Mouse (Mus musculus) hindbrain, embryonic 16.5 days (tissue): ENCODE measurements around the gene Actn4. TPM values are rescaled to one million over a fixed set of nuclear protein-coding genes. Genes with fewer than 3 reads are reported as not detected.
"Not testable (repeated sequence)": the region's sequence is repeated elsewhere in the genome, so short reads cannot be mapped to it uniquely, and the experiment has no call there.

Experiments
- ATAC-seq: fragments of 200-750 bp; cut with Nextera tagmentation; 2 replicates; pipeline ENCODE4 v1.8.0; 2017; ENCODE audit warnings: moderate TSS enrichment, moderate library complexity
- H3K27ac ChIP-seq: fragments of 300-500 bp; sonication (generic); 2 replicates; pipeline ENCODE4 v1.5.1; 2014; ENCODE audit warnings: low read depth, mild to moderate bottlenecking, control low read depth, low read length, moderate library complexity
- H3K27me3 ChIP-seq: fragments of 300-500 bp; sonication (generic); replicated peaks from 2 replicates; pipeline ENCODE4 v1.6.1; 2014; ENCODE audit warnings: low read length; ENCODE audit not compliant: control insufficient read depth, insufficient read depth
- H3K36me3 ChIP-seq: fragments of 300-500 bp; sonication (generic); 2 replicates; pipeline ENCODE4 v1.6.1; 2014; ENCODE audit warnings: mild to moderate bottlenecking, low read length, moderate library complexity, mixed read lengths; ENCODE audit not compliant: control insufficient read depth, insufficient read depth
- H3K4me1 ChIP-seq: fragments of 300-500 bp; sonication (generic); 2 replicates; pipeline ENCODE4 v1.6.1; 2014; ENCODE audit warnings: low read depth, low read length; ENCODE audit not compliant: control insufficient read depth, insufficient read depth
- H3K4me2 ChIP-seq: fragments of 300-500 bp; sonication (generic); 2 replicates; pipeline ENCODE4 v1.6.1; 2014; ENCODE audit warnings: mild to moderate bottlenecking, low read length, control low read depth, moderate library complexity
- H3K4me3 ChIP-seq: fragments of 300-500 bp; sonication (generic); 2 replicates; pipeline ENCODE4 v1.5.1; 2014; ENCODE audit warnings: mild to moderate bottlenecking, low read length, control low read depth, moderate library complexity
- H3K9ac ChIP-seq: fragments of 300-500 bp; sonication (generic); 2 replicates; pipeline ENCODE4 v1.6.1; 2014; ENCODE audit warnings: low read depth, mild to moderate bottlenecking, control low read depth, low read length, moderate library complexity
- H3K9me3 ChIP-seq: fragments of 300-500 bp; sonication (generic); 2 replicates; pipeline ENCODE4 v1.6.1; 2014; ENCODE audit warnings: mild to moderate bottlenecking, low read length, moderate library complexity; ENCODE audit not compliant: control insufficient read depth
- WGBS: fragments of 180-500 bp; shearing (Covaris S2); extraction: QIAGEN DNeasy Blood & Tissue Kit; methylation state at CpG from one replicate; pipeline ENCODE4 v1.1.7; 2014; 5-methylcytosine and 5-hydroxymethylcytosine counted together
- polyA plus RNA-seq: library from polyadenylated mRNA; unstranded; fragments of >200 nt; fragmentation: Nextera tagmentation; extraction: Ambion mirVana; gene quantifications from 2 replicates; pipeline ENCODE4 v1.2.1, GENCODE M21; 2015

Actn4 gene
- polyA plus RNA-seq, 1 experiment from 2014 or later, result 146 TPM

- ATAC-seq, result no peak
- H3K9me3 ChIP-seq, result no peaks in the 10 kb centered on the region
Observed at GRCm38 (mm10) chr7:28892601-28893000, 69.5 kb downstream of the Actn4 start.

DNA sequence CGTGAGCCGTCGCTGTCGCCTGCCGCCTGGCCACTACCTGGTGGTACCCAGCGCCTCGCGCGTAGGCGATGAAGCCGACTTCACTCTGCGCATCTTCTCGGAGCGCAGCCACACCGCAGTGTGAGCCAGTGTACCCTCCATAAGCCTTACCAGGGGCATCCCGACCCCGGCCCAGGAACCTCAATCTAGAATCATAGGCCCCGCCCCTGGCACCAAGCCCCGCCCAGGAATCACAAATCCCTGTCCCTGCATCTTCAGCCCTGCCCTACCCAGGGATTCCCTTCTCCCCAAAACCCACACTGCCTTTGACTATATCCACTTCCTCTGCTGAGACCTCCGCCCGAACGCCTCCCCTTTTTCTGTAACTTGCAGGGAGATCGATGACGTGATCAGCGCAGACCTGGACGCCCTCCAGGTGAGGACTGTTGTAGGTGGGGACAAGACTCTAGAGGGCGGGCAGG, 73.4 kb downstream of the Actn4 start:
- peak; percentile 53 for ATAC-seq

More at GRCm38 (mm10) chr7:28892601-28893000, 69.5 kb downstream of the Actn4 start:
- H3K27ac ChIP-seq, result no peak overlapping the region
- peaks cover 46% of the 10 kb centered on the region for H3K36me3 ChIP-seq
- H3K9ac ChIP-seq, result no peak overlapping the region
- peaks cover 16% of the 10 kb centered on the region for H3K27me3 ChIP-seq
- H3K4me3 ChIP-seq, result no peak overlapping the region
- WGBS, result 96% methylated on average over 17 of the region's 17 CpGs
- peaks cover 8% of the 10 kb centered on the region for H3K4me1 ChIP-seq
- no peak overlapping the region for H3K4me2 ChIP-seq

GRCm38 (mm10) chr7:28886486-28886885, 75.7 kb downstream of the Actn4 start:
- no peak overlapping the region for H3K9ac ChIP-seq
- 26% methylated on average over 14 of the region's 14 CpGs for whole genome bisulfite sequencing
- H3K9me3 ChIP-seq, result no peaks in the 10 kb centered on the region
- no peak overlapping the region for H3K4me2 ChIP-seq
- H3K27me3 ChIP-seq, result peaks cover 20% of the 10 kb centered on the region
- H3K27ac ChIP-seq, result no peak overlapping the region
- H3K4me1 ChIP-seq, result peaks cover 8% of the 10 kb centered on the region
- no peak overlapping the region for H3K4me3 ChIP-seq
- no peak for ATAC-seq
- H3K36me3 ChIP-seq, result peaks cover 9% of the 10 kb centered on the region

More for the DNA sequence above, 73.4 kb downstream of the Actn4 start:
- H3K4me2 ChIP-seq, result peak overlapping the region; percentile 66
- H3K36me3 ChIP-seq, result peaks cover 21% of the 10 kb centered on the region
- H3K4me3 ChIP-seq, result peak overlapping the region; percentile 40
- WGBS, result 1% methylated on average over 27 of the region's 27 CpGs
- no peak overlapping the region for H3K27ac ChIP-seq
- H3K9ac ChIP-seq, result peak overlapping the region; percentile 57
- H3K9me3 ChIP-seq, result no peaks in the 10 kb centered on the region
- H3K27me3 ChIP-seq, result peaks cover 20% of the 10 kb centered on the region
- peaks cover 8% of the 10 kb centered on the region for H3K4me1 ChIP-seq

DNA sequence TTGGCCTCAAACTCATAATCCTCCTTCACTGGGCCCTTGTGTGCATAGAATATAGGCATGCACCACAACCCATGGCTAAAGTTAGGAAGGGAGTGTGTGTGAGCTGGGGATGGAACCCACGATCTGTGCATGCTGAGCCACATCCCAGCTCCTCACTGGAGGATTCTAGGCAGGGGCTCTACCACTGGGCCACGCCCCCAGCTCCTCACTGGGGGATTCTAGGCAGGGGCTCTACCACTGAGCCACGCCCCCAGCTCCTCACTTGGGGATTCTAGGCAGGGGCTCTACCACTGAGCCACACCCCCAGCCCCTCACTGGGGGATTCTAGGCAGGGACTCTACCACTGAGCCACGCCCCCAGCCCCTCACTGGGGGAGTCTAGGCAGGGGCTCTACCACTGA, 78.4 kb downstream of the Actn4 start:
- not testable (repeated sequence) for H3K4me1 ChIP-seq, H3K36me3 ChIP-seq, ATAC-seq, H3K27ac ChIP-seq, H3K9ac ChIP-seq, H3K4me2 ChIP-seq, H3K9me3 ChIP-seq, H3K4me3 ChIP-seq
- H3K27me3 ChIP-seq, result peaks cover 12% of the 10 kb centered on the region
- WGBS, result 96% methylated on average over 3 of the region's 4 CpGs

DNA sequence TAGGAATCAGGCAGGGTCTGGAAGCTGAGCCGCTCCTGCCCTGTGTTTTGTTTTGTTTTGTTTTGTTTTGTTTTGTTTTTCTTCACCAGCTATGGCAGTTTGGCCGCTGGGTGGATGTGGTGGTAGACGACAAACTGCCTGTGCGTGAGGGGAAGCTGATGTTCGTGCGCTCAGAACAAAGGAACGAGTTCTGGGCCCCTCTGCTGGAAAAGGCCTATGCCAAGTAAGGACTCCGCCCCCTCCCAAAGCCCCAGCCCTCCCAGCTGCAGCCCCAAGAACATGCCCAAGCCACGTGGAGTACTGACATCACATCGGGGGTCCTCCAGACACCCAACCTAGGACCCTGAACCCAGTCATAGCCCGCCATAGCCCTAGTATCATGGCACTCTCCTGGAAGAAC, 79.1 kb downstream of the Actn4 start:
- 75% methylated on average over 11 of the region's 11 CpGs for WGBS

DNA sequence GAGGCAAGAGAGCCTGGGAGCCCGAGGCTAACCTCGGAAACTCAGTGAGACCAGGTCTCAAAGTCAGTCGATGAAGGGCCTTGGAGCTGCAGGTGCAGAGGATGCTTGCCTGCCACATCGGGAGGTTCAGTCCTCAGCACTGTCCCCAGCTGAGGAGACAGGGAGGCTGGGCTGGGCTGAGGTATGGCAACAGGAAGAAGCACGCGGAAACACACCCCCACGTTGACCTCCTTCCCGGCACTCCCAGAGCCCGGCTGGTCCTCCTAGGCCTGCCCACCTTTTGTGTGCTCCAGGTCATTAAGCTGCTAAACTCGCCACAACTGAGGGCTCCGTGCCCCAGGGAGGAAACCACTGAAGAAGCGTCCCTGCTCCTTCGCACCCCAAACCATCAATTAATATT, 80.9 kb downstream of the Actn4 start, which contains the start of gene Capn12:
Gene Capn12 (plus strand): TSS at position 224 of the 400 bp plus-strand sequence.
- Histone ChIP-seq H3K4me3 (no peak within 1 kb of the TSS), H3K27ac (no peak within 1 kb of the TSS), H3K4me1 (no peaks in the 10 kb centered on the region), H3K27me3 (no peaks in the 10 kb centered on the region), H3K4me2 (no peak within 1 kb of the TSS), H3K9ac (no peak within 1 kb of the TSS), H3K36me3 (no peaks in the 10 kb centered on the region), H3K9me3 (no peaks in the 10 kb centered on the region)
- WGBS, result 40% methylated on average over 13 of the region's 13 CpGs
- no peak for ATAC-seq

More for the DNA sequence above, 79.1 kb downstream of the Actn4 start:
- no peak overlapping the region for H3K9ac ChIP-seq
- H3K4me3 ChIP-seq, result no peak overlapping the region
- H3K27ac ChIP-seq, result no peak overlapping the region
- no peaks in the 10 kb centered on the region for H3K36me3 ChIP-seq
- H3K4me1 ChIP-seq, result no peaks in the 10 kb centered on the region
- no peak overlapping the region for H3K4me2 ChIP-seq
- peaks cover 8% of the 10 kb centered on the region; the same call in 1 of the 2 replicates for H3K27me3 ChIP-seq
- ATAC-seq, result no peak
- no peaks in the 10 kb centered on the region for H3K9me3 ChIP-seq

- Histone ChIP-seq H3K9ac (no peak overlapping the region), H3K4me2 (no peak overlapping the region), H3K4me3 (no peak overlapping the region), H3K9me3 (no peaks in the 10 kb centered on the region), H3K27me3 (no peaks in the 10 kb centered on the region), H3K36me3 (no peaks in the 10 kb centered on the region), H3K27ac (no peak overlapping the region), H3K4me1 (no peaks in the 10 kb centered on the region)
- ATAC-seq, result no peak
- 65% methylated on average over 10 of the region's 10 CpGs for WGBS
Observed at GRCm38 (mm10) chr7:28880554-28880953, 81.6 kb downstream of the Actn4 start.

DNA sequence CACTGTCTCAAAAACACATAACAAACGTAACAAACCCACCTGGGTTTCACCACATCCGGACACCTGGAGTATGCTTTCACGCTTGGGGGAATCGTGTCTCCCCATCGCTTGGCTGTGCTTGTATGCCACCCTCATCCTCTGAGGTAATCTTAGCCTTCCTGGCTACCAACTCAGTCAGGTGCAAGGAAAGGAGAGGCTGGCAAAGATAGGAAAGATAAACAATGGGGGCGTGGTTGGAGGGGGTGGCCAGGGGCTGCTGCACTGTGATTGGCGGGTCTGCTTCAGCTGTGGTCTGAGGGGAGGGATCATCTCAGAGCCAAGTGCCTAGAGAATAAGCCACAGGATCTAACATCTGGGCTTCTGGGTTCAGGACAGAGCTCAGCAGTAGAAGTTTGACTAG, 82.5 kb downstream of the Actn4 start:
- no peaks in the 10 kb centered on the region for H3K27me3 ChIP-seq
- H3K4me2 ChIP-seq, result no peak overlapping the region
- H3K36me3 ChIP-seq, result no peaks in the 10 kb centered on the region
- no peak overlapping the region for H3K4me3 ChIP-seq
- H3K27ac ChIP-seq, result no peak overlapping the region
- H3K9ac ChIP-seq, result no peak overlapping the region
- 72% methylated on average over 7 of the region's 7 CpGs for WGBS
- H3K4me1 ChIP-seq, result no peaks in the 10 kb centered on the region
- no peaks in the 10 kb centered on the region for H3K9me3 ChIP-seq
- ATAC-seq, result no peak

GRCm38 (mm10) chr7:28877856-28878255, 84.3 kb downstream of the Actn4 start:
- 79% methylated on average over 4 of the region's 4 CpGs for WGBS
- Histone ChIP-seq H3K27me3 (no peaks in the 10 kb centered on the region), H3K4me3 (no peak overlapping the region), H3K9ac (no peak overlapping the region), H3K4me1 (no peaks in the 10 kb centered on the region), H3K9me3 (no peaks in the 10 kb centered on the region), H3K27ac (no peak overlapping the region), H3K4me2 (no peak overlapping the region), H3K36me3 (no peaks in the 10 kb centered on the region)
- no peak for ATAC-seq

- no peak overlapping the region for H3K4me3 ChIP-seq
- WGBS, result 92% methylated on average over 7 of the region's 7 CpGs
- H3K4me2 ChIP-seq, result no peak overlapping the region
- H3K4me1 ChIP-seq, result no peaks in the 10 kb centered on the region
- no peaks in the 10 kb centered on the region for H3K27me3 ChIP-seq
- no peak overlapping the region for H3K27ac ChIP-seq
- H3K9ac ChIP-seq, result no peak overlapping the region
- H3K9me3 ChIP-seq, result no peaks in the 10 kb centered on the region
- no peak for ATAC-seq
- no peaks in the 10 kb centered on the region for H3K36me3 ChIP-seq
Observed at GRCm38 (mm10) chr7:28877155-28877554, 85.0 kb downstream of the Actn4 start.
